Mouse (Mus musculus) bone marrow macrophage, adult 2 months (primary cell): ENCODE results near the gene Nrxn2.

Source experiments
- CTCF ChIP-seq: IDR thresholded peaks from 2 replicates; pipeline ENCODE4 v1.5.1; 2012; ENCODE audit warnings: low read depth, mild to moderate bottlenecking, low read length, moderate library complexity
- POLR2A ChIP-seq: IDR thresholded peaks from 2 replicates; pipeline ENCODE4 v1.6.1; 2012; ENCODE audit warnings: mild to moderate bottlenecking, low read depth, low read length, borderline replicate concordance

GRCm38 (mm10) chr19:6407816-6408510 lies 10.6 kb upstream of the Nrxn2 start:
- TF ChIP-seq POLR2A: no peak
- TF ChIP-seq CTCF: no peak
